Mouse (Mus musculus): ENCODE results near the gene Nampt.

DNA sequence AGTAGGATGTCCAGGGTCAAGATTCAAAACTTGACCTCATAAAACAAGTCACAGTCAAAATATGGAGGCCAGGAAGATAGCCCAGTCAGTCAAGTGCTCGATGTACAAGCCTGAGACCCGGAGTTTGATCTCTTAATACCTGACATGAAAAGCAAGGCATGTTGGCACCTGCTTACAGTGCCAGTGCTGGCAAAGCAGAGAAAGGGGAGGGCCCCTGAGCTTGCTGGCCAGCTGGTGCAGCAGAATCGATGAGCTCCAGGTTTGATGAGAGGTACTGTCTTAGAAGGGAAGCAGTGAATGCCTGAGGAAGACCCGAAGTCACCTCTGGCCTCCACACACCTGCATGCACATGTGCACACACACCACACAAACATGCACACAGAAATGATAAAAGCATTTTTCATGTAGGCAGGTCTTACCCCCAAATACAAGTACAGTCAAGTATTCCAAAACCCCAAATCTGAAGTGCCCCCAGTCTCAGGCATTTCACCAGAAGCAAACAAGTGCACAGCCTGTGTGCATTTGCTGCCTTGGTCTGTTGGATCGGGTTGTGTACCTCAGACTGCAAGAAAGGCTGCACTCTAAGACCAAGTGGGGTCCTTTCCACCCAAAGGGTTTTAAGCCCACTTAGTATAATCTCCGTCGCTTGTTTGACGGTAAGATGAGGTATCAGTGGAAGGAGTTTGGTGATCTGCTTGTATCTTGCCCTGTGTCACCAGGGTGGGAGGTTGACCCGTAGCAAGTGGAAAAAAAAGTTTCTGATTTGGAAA is 10.2 kb downstream of the Nampt start:
- TF ChIP-seq POLR2A (IDR thresholded peaks at IDR 0.05; ENCODE audit: borderline replicate concordance, insufficient read depth, low read length) (no peak), CTCF (IDR thresholded peaks at IDR 0.05; ENCODE audit: borderline replicate concordance, insufficient read depth, low read depth, low read length) (no peak)
